Mouse (Mus musculus): ENCODE results near the gene Sppl2b.

DNA sequence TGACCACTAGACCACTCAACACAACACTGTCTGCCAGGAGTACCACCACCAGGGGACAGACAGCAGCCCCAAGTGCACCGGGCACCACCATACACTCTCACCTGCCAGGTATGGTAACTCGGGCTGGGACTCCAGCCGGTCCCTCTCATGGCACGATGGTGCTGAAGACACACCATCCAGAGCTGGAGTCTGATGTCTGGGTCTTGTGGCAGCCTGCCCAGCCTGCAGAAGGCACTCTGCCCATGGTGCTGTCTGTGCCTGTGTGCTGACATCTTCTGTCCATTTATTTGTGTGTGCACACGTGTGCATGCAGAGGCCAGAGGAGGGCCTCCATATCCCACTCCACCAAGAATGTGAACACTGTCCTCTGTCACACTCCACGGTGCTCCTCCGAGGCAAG, 40.0 kb downstream of the Sppl2b start:
- TF ChIP-seq CTCF (IDR thresholded peaks at IDR 0.05; ENCODE audit: control insufficient read depth, insufficient read depth, low read length) (no peak), POLR2A (IDR thresholded peaks at IDR 0.05; ENCODE audit: borderline replicate concordance, control insufficient read depth, low read depth, low read length) (no peak)

All from bone marrow, adult 2 months (tissue).